Mouse (Mus musculus) layer of hippocampus, adult 8-10 months (tissue): ENCODE data around the gene Zswim9. TPM values are rescaled to one million over a fixed set of nuclear protein-coding genes. Genes with fewer than 3 reads are reported as not detected.
"Not testable (repeated sequence)": the region's sequence is repeated elsewhere in the genome, so short reads cannot be mapped to it uniquely, and the experiment has no call there.

ENCODE experiments used
- DNase-seq, 2 experiments: peaks; one replicate each; pipeline ENCODE4 v3.0.0; 2022; ENCODE audit warnings: low spot score in 2 of 2
- total RNA-seq, 4 experiments: library from RNA; stranded (reverse); gene quantifications; 2 replicates each; pipeline ENCODE4 v1.2.4; 2022

Gene Zswim9
- 10 to 100 TPM; 15.2 to 18.8 (median 17.9) TPM for total RNA-seq

DNA sequence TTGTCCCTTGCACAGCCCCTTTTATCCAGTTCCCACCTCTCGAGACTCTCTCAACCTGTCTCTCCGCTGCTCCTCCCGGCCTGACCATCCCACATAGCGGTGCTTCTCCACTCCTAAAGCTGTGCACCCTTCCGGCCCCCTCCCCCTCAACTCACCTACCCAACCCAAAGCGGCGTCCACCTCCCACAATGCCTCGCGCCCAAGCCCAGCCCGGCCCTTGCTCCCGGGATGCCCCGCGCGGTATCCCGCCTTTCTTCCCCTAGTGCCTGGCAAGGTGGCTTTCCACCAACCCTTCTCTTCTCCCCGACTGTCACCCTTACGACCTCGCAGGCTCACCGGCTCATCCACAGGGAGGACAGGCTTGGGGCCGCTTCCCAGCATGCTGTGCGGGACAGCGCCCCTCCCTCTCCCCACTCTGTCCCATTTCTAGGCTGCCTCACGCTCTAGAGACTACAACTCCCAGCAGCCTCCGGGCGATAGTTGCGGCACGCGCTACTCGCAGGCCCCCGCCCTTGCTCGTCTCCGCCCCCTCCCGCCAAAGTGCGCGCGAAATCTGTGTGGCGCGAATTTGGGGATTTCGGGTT, at the start of gene Zswim9:
Zswim9 (minus strand) TSS at position 414 of the 584 bp plus-strand sequence.
- DNase-seq, result peak; percentile 87 to 91

GRCm38 (mm10) chr7:13324316-13324715, 45.8 kb upstream of the Zswim9 start, which contains the start of gene Pla2g4c:
Gene Pla2g4c (plus strand): TSS chr7:13324655.
- DNase-seq, result no peak

GRCm38 (mm10) chr7:13321424-13321823, 42.9 kb upstream of the Zswim9 start:
- DNase-seq, result no peak

DNA sequence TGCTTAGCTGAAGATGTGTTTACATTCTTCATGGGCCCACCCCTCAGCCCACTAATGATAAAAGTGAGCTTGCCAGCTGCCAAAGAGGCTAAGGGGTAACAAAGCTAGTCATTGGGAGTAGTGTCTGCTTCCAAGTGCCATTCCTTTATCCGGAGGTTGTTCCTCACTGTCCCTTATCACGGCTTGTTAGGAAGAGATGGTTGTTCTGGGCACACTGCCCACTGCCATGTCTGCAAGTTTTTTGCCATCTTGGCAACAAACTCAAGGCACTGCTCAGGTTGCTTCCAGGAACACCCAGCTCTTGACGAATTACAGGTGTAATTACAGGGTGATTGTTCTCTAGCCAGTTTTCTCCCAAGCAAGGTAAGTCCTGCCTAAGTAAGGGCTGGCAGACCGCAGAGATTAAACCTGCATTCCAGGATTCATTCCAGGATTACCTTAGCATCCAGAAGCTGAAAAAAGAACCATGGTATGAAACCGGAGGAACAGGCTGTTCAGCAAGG, 35.6 kb upstream of the Zswim9 start:
- no peak for DNase-seq

GRCm38 (mm10) chr7:13311401-13311800, 32.9 kb upstream of the Zswim9 start:
- no peak for DNase-seq

DNA sequence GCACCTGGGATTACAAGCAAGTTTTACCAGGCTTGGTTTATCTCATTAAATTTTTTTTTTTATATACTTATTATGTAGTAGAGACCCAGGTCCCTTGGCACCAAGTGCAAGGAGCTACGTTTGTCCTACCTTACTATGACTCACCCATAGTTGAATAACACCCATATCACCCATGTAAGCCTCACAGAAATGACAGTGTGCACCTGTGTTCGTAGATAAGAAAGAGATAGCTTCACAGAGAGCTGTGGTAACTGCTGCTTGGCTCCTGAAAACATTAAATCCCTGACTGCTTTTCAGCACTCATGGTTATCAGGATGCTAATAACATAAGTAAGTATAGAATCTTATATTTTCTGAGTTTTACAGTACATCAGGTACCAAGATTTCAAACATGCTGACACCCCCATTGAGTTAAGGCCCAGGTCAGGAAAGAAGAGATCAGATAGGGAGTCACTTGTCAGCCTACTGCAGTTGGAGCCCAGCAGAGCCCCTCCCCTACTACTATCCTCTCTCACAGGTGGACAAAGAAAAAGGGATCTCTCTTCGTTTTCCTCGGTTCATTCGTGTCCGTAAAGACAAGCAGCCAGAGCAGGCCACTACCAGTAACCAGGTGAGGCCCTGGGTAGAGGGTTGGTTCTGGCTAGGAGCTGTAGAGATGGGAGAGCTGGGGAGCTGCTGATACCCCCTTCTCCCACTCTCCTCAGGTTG, 32.1 kb upstream of the Zswim9 start:
- DNase-seq, result no peak

GRCm38 (mm10) chr7:13309407-13309806, 30.9 kb upstream of the Zswim9 start:
- DNase-seq, result no peak

GRCm38 (mm10) chr7:13303372-13303771, 24.9 kb upstream of the Zswim9 start:
- DNase-seq, result no peak

GRCm38 (mm10) chr7:13302780-13303179, 24.3 kb upstream of the Zswim9 start:
- DNase-seq, result no peak

GRCm38 (mm10) chr7:13301643-13302042, 23.1 kb upstream of the Zswim9 start:
- DNase-seq, result no peak

GRCm38 (mm10) chr7:13298821-13299220, 20.3 kb upstream of the Zswim9 start:
- DNase-seq, result no peak

DNA sequence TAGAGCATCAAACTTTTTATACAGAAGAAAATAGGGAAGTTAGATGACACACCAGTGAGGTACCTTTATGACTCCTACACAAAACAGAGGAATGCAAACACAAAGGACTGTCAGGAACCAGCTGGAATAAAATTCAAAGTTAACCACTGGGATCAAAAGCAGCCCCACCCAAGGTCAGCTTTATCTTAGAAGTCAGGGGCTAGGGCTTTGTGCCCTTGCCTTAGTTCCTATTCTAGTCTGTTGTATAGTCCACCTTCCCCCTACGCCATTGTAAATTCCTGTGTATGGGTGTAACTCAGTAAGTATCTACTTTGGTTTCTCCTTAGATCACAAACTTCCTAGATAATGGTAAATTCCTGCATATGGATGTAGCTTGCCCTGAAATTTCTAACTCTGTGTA, 19.1 kb upstream of the Zswim9 start:
- no peak for DNase-seq

DNA sequence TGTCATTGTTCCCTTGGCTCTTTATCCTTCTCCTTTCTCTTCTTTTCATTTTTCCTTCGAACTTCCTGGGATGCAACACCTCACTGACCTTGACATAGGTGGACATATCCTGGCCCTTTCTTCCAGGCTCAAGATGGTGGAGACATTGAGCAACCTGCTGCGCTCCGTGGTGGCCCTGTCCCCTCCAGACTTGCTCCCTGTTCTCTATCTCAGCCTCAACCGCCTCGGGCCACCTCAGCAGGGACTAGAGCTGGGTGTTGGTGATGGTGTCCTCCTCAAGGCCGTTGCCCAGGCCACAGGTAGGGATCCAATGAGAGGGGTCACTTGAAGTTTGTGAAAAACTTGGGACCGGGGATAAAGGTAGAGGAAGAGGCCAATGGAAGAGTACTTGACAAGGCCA, 16.7 kb upstream of the Zswim9 start:
- DNase-seq, result no peak

GRCm38 (mm10) chr7:13293878-13294855, 15.6 kb upstream of the Zswim9 start:
- no peak for DNase-seq

- no peak for DNase-seq
Observed at GRCm38 (mm10) chr7:13291370-13291769, 12.8 kb upstream of the Zswim9 start.

DNA sequence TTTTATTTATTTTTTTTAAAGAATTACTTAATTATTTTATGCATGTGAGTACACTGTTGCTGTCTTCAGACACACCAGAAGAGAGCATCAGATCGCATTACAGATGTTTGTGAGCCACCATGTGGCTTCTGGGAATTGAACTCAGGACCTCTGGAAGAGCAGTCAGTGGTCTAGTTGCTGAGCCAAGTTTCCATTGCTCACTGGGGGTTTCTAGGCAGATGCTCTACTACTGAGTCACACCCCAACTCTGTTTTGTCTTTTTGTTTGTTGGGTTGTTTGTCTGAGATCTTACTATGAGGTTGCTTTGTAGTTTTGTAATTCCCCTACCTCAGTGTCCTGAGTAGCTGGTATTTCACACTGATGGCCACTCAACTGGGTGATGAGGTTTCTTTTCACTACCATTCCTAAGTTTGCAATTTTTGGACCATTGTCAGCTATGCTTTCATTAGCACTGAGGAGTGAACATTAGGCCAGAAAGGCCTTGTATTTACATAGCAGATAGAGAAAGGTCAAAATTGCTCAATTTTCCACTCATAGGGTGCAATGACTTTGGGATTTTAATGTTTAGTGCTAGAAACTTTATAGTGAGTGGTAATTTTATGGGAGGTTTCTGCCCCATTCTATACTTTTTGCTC, 11.6 kb upstream of the Zswim9 start:
- DNase-seq, result no peak

DNA sequence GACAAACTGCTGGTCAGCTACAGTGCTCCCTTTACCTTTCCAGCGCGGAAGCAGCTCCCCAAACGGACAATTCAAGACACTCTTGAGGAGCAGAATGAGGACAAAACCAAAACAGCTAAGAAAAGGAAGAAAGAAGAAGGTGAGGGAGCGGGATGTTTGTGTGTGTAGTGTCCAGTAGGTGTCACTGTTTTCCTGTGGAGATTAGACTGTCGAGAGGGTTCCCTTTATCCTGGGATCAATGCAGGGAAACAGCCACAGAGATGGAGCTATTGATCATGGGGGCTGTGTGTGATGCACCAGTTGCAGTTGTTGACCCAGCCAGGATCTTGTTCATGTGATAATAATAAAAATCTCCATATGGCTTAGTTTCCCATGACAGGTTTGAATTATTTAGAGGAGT, 10.1 kb upstream of the Zswim9 start:
- DNase-seq, result no peak

GRCm38 (mm10) chr7:13278957-13279356, 436 bp upstream of the Zswim9 start:
- not testable (repeated sequence) for DNase-seq

- no peak for DNase-seq
Observed at GRCm38 (mm10) chr7:13277833-13278232, 688 bp downstream of the Zswim9 start.

- no peak for DNase-seq
Observed at GRCm38 (mm10) chr7:13277081-13277480, 1.4 kb downstream of the Zswim9 start, which contains the start of gene Lig1. Gene Lig1 (plus strand): TSS chr7:13277283.

DNA sequence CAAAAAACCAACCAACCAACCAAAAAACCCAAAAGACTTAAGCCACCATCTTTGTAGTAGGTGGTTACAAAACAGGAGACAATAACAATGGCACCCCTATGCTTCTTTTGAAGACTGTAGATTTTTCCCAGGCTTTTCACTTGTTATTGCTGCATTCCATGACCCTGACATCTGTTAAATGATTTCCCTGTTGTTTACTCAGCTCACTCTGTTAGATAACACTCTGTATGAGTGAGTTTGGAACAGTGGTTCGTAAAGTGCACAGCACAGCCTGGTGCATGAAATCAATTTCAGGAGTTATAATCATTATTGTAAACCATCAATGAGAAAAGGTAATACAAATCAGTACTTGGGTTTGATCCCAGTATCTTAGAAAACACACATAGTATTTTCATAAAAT, 6.8 kb downstream of the Zswim9 start:
- DNase-seq, result no peak
